Mouse (Mus musculus) midbrain, embryonic 14.5 days (tissue): ENCODE measurements around the gene Med27. TPM values are rescaled to one million over a fixed set of nuclear protein-coding genes. Genes with fewer than 3 reads are reported as not detected.

Experiments used
- ATAC-seq: fragments of 200-750 bp; cut with Nextera tagmentation; 2 replicates; pipeline ENCODE4 v1.8.0; 2017; ENCODE audit warnings: moderate number of reproducible peaks, moderate library complexity; ENCODE audit not compliant: low FRiP score, low TSS enrichment
- DNase-seq: peaks from one replicate; pipeline ENCODE4 v3.0.0-alpha.2; 2015
- H3K27ac ChIP-seq: fragments of 300-500 bp; sonication (generic); replicated peaks from 2 replicates; pipeline ENCODE4 v1.5.1; 2014; ENCODE audit warnings: mild to moderate bottlenecking, low read depth, low read length, moderate library complexity
- H3K27me3 ChIP-seq: fragments of 300-500 bp; sonication (generic); 2 replicates; pipeline ENCODE4 v1.6.1; 2014; ENCODE audit warnings: low read length, control low read depth, mixed read lengths; ENCODE audit not compliant: control insufficient read depth, insufficient read depth
- H3K36me3 ChIP-seq: fragments of 300-500 bp; sonication (generic); 2 replicates; pipeline ENCODE4 v1.6.1; 2014; ENCODE audit warnings: low read length, control low read depth; ENCODE audit not compliant: control insufficient read depth, insufficient read depth
- H3K4me1 ChIP-seq: fragments of 300-500 bp; sonication (generic); 2 replicates; pipeline ENCODE4 v1.6.1; 2014; ENCODE audit warnings: mild to moderate bottlenecking, antibody characterized with exemption, low read length, control low read depth; ENCODE audit not compliant: control insufficient read depth, insufficient read depth
- H3K4me2 ChIP-seq: fragments of 300-500 bp; sonication (generic); 2 replicates; pipeline ENCODE4 v1.6.1; 2014; ENCODE audit warnings: mild to moderate bottlenecking, low read length, moderate library complexity
- H3K4me3 ChIP-seq: fragments of 300-500 bp; sonication (generic); replicated peaks from 2 replicates; pipeline ENCODE4 v1.5.1; 2014; ENCODE audit warnings: low read depth, low read length
- H3K9ac ChIP-seq: fragments of 300-500 bp; sonication (generic); replicated peaks from 2 replicates; pipeline ENCODE4 v1.6.1; 2014; ENCODE audit warnings: mild to moderate bottlenecking, low read length, moderate library complexity
- H3K9me3 ChIP-seq: fragments of 300-500 bp; sonication (generic); 2 replicates; pipeline ENCODE4 v1.6.1; 2016; ENCODE audit warnings: low read length, control low read depth, mixed read lengths; ENCODE audit not compliant: control insufficient read depth
- WGBS: fragments of 180-500 bp; shearing (Covaris S2); extraction: QIAGEN DNeasy Blood & Tissue Kit; methylation state at CpG from one replicate; pipeline ENCODE4 v1.1.7; 2014; 5-methylcytosine and 5-hydroxymethylcytosine counted together
- polyA plus RNA-seq: library from polyadenylated mRNA; unstranded; fragments of >200 nt; fragmentation: Nextera tagmentation; extraction: Ambion mirVana; gene quantifications from 2 replicates; pipeline ENCODE4 v1.2.1, GENCODE M21; 2014

The Med27 gene
- polyA plus RNA-seq, 1 experiment from 2014 or later = 81.0 TPM

DNA sequence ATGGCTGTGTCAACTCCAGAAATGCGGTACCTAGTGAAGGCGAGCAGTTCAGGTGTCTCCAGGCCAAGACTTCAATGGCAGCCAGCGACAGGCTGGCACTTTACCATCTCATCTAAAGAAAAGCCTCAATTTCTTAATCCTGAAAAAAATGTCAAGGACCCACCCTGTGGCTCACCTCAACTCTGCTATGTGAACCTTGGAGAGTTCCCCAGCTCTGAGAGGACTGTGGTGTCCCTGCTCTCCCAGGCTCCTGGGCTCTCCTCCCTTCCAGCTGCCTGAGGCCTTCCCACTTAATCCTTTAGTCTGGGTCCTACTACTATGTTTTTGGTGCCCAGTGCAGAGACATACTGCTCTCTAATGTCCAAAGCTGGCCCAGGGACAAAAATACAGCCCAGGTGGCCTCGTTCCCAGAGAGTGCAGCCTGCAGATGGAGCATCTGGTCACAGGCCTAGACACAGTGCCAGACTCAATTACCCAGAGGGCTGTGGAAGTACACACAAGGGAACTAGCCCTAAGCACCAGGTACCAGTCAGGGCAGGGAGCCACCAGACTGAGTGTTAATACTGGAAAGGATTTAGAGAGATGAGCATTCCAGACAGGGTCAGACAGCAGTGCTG is 169.3 kb downstream of the Med27 start:
- Histone ChIP-seq H3K9ac (0 out of 2 replicates have a peak overlapping the region, but pooled peaks have one; percentile 12), H3K27me3 (no peaks in the 10 kb centered on the region), H3K36me3 (no peaks in the 10 kb centered on the region), H3K27ac (peak overlapping the region; percentile 77), H3K4me3 (no peak overlapping the region), H3K4me1 (peaks cover 61% of the 10 kb centered on the region), H3K9me3 (no peaks in the 10 kb centered on the region), H3K4me2 (no peak overlapping the region)
- DNase-seq (no peak), ATAC-seq (no peak)
- WGBS = 73% methylated on average over 4 of the region's 4 CpGs

- H3K4me2 ChIP-seq = no peak overlapping the region
- H3K4me3 ChIP-seq = no peak overlapping the region
- peak overlapping the region; percentile 77 for H3K27ac ChIP-seq
- no peaks in the 10 kb centered on the region for H3K27me3 ChIP-seq
- no peaks in the 10 kb centered on the region for H3K9me3 ChIP-seq
- H3K4me1 ChIP-seq = peaks cover 61% of the 10 kb centered on the region
- peak; percentile 22; the same call in 1 of the 2 replicates for ATAC-seq
- H3K36me3 ChIP-seq = no peaks in the 10 kb centered on the region
- DNase-seq = peak; percentile 79
- WGBS = 8% methylated on average over 9 of the region's 9 CpGs
- H3K9ac ChIP-seq = peak overlapping the region; percentile 24; the same call in 1 of the 2 replicates
Measured at GRCm38 (mm10) chr2:29516621-29517170, 170.1 kb downstream of the Med27 start.

GRCm38 (mm10) chr2:29519402-29519801 is 172.8 kb downstream of the Med27 start:
- Histone ChIP-seq H3K4me1 (peaks cover 64% of the 10 kb centered on the region), H3K27me3 (no peaks in the 10 kb centered on the region), H3K36me3 (no peaks in the 10 kb centered on the region), H3K27ac (peak overlapping the region; percentile 42), H3K9ac (peak overlapping the region; percentile 26), H3K4me2 (no peak overlapping the region), H3K9me3 (no peaks in the 10 kb centered on the region), H3K4me3 (no peak overlapping the region)
- ATAC-seq (no peak), DNase-seq (no peak)
- WGBS = 29% methylated on average over 3 of the region's 3 CpGs

GRCm38 (mm10) chr2:29520206-29520605 is 173.6 kb downstream of the Med27 start:
- DNase-seq (no peak), ATAC-seq (no peak)
- H3K4me2 ChIP-seq = no peak overlapping the region
- no peak overlapping the region for H3K27ac ChIP-seq
- H3K36me3 ChIP-seq = no peaks in the 10 kb centered on the region
- WGBS = 82% methylated on average over 6 of the region's 6 CpGs
- no peaks in the 10 kb centered on the region for H3K9me3 ChIP-seq
- H3K4me1 ChIP-seq = peaks cover 62% of the 10 kb centered on the region
- H3K9ac ChIP-seq = no peak overlapping the region
- H3K4me3 ChIP-seq = no peak overlapping the region
- H3K27me3 ChIP-seq = no peaks in the 10 kb centered on the region

DNA sequence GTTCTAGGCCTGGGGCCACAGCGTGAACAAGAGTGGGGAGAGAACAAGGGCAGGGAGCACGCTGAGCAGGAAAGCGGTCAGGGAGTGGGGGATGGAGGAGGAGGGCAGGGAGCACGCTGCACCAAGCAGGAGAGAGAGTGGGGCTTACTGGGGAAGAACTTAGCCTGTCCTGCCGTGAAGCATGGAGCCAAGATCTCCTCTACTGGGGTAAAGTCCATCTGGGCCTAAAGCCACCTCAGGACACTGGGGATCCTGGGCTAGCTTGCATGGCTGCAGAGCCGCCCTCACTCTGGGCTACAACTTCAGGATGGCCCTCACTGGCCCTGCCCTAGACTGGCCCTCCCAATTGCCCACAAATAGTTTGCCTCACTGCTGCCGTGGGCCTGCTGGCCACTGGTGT is 174.9 kb downstream of the Med27 start:
- peaks cover 58% of the 10 kb centered on the region for H3K4me1 ChIP-seq
- no peak overlapping the region for H3K4me3 ChIP-seq
- no peaks in the 10 kb centered on the region for H3K36me3 ChIP-seq
- H3K9me3 ChIP-seq = no peaks in the 10 kb centered on the region
- no peak overlapping the region for H3K27ac ChIP-seq
- no peak for ATAC-seq
- no peaks in the 10 kb centered on the region for H3K27me3 ChIP-seq
- WGBS = 83% methylated on average over 7 of the region's 7 CpGs
- no peak overlapping the region for H3K9ac ChIP-seq
- no peak overlapping the region for H3K4me2 ChIP-seq
- DNase-seq = no peak

DNA sequence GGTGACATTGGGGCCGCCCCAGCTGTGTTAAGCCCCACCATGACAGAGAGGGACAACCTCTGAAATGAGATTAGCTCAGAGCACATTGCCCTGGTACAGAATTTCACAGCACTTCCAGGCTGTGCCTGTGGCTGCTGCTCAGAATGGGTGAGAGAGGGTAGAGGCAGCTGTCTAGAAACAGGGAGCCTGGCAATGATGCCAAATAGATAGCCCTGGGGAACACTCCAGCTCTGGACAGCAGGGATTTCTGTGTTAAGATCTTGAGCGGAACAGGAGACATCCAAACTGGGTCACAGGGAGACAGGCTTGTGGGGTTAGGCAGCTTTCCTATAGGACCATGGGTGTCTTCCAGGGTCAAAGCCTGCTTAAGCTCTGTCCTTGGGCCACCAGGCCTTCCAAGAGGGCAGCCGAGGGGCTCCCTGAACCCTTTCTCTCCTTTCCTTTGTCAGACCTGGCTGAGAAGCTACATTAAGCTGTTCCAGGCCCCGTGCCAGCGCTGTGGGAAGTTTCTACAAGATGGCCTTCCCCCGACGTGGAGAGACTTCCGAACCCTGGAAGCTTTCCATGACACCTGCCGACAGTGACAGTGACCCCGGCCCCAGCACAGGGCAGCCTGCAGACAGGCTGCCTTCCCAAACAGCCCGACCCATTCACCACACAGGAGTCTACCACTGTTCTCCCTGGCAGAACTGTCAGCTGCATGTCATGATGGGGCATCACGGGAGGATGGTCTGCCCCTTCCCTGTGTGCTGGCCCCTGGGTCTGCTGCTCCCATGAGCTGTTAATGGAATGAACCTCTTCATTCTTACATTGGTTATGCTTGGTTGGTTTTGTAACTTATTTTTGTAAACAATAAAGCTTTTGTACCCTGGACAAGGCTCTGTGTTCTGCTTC is 177.5 kb downstream of the Med27 start:
- ATAC-seq = no peak

DNA sequence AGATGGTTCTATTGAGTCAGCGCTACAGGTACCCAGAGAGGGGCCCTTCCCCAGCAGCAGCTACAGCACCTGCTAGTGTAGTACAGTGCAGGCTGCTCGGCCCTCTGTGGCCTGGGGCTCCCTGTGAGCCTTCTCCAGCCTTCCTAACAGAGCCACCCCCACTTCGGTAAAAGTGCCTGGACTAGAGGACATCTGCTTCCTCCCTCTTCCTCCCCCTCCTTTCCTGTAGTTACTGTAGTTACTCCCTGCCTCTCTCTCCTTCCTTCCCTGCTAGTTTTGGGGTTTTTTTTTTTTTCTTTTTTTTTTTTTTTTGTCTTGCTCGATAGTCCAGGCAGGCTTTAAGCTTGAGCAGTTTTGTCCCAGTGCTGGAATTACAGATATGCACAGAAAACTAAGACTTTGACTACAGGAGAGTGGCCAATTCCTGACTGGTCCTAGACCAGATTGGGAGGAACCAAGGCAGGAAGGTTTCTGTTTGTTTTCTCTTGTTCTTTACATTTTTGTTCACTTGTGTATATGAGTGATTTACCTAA is 178.7 kb downstream of the Med27 start:
- Histone ChIP-seq H3K9me3 (no peaks in the 10 kb centered on the region), H3K4me3 (no peak overlapping the region), H3K36me3 (no peaks in the 10 kb centered on the region), H3K27ac (no peak overlapping the region), H3K4me1 (peaks cover 28% of the 10 kb centered on the region), H3K9ac (no peak overlapping the region), H3K27me3 (no peaks in the 10 kb centered on the region), H3K4me2 (no peak overlapping the region)
- no peak for ATAC-seq
- no peak for DNase-seq
- 46% methylated on average over 4 of the region's 4 CpGs for WGBS

More for the DNA sequence above, 177.5 kb downstream of the Med27 start:
- WGBS = 41% methylated on average over 12 of the region's 12 CpGs
- Histone ChIP-seq H3K9ac (no peak overlapping the region), H3K27me3 (no peaks in the 10 kb centered on the region), H3K4me1 (peaks cover 36% of the 10 kb centered on the region), H3K9me3 (no peaks in the 10 kb centered on the region), H3K27ac (peak overlapping the region; percentile 61), H3K4me3 (no peak overlapping the region), H3K36me3 (no peaks in the 10 kb centered on the region), H3K4me2 (no peak overlapping the region)
- DNase-seq = peak; percentile 64

DNA sequence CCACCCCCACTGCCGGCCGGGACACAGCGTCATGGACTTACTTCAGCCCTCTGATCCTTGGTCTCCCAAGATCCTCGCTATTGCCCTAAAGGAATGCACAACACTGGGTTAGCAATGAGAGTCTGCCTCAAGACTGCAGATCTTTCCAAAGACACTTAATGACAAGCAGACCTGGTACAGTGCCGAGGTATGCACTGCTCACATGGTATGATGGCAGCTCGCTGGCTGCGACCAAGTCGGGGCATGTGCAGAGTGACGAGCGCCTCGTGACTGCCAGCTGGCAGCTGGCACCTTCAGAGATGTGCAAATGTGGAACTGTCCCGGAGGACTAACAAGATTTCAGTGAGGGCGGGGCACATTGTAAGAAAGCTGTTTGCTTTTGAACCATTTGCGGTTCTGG is 179.6 kb downstream of the Med27 start:
- H3K36me3 ChIP-seq = no peaks in the 10 kb centered on the region
- H3K4me1 ChIP-seq = peaks cover 28% of the 10 kb centered on the region
- H3K4me3 ChIP-seq = no peak overlapping the region
- no peaks in the 10 kb centered on the region for H3K9me3 ChIP-seq
- H3K9ac ChIP-seq = no peak overlapping the region
- ATAC-seq = no peak
- DNase-seq = peak; percentile 59
- H3K27me3 ChIP-seq = no peaks in the 10 kb centered on the region
- WGBS = 61% methylated on average over 14 of the region's 14 CpGs
- peak overlapping the region; percentile 10; the same call in 1 of the 2 replicates for H3K27ac ChIP-seq
- H3K4me2 ChIP-seq = no peak overlapping the region
